Mouse (Mus musculus) kidney, postnatal 36 days (tissue): ENCODE results near the gene Olfr564.

Experiments
- DNase-seq, 2 experiments: peaks; one replicate each; pipeline ENCODE4 v3.0.0; 2021 to 2022; ENCODE audit warnings: mixed read lengths in 2 of 2

Gene Olfr564

GRCm38 (mm10) chr7:102803180-102803579 lies at the start of gene Olfr564:
Gene Olfr564, plus strand, starts transcription at chr7:102803480.
- no peak for DNase-seq

GRCm38 (mm10) chr7:102759266-102759665 lies 44.0 kb upstream of the Olfr564 start, which contains the start of the genes Olfr560 and Olfr78:
Gene Olfr560, minus strand, starts transcription at chr7:102759366.
Gene Olfr78, minus strand, starts transcription at chr7:102759471.
- DNase-seq: no peak

DNA sequence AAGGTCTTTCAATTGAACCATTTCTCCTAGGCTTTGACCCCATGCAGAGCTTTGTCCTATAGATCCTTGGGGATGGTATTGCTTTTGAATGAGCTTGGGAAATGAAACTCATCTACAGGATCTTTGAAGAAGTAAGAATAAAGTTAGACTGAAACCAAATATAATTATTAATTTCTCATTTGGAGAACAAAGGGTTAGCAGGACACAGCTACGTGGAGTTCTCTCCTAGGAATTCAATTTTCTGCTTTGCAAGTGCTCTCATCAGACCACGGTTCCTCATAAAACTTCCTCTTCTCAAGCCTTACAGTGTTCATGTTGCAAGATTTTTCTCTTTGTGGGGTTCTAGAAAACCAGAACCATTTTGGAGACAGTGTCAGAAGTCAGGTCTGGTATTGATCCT lies 32.4 kb upstream of the Olfr564 start, which contains the start of gene Olfr561:
TSS of gene Olfr561 (plus strand) at position 301 of the 400 bp plus-strand sequence.
- no peak for DNase-seq
